Mouse (Mus musculus) kidney, adult 2 months (tissue): ENCODE data around the gene Tas1r2. TPM values are rescaled to one million over a fixed set of nuclear protein-coding genes. Genes with fewer than 3 reads are reported as not detected.

Source experiments
- DNase-seq: peaks from one replicate; pipeline ENCODE4 v3.0.0; 2021
- H3K27ac ChIP-seq: fragments of 200-500 bp; 2 replicates; pipeline ENCODE4 v1.5.1; 2012; ENCODE audit warnings: low read depth, low read length, control low read depth, inconsistent platforms; ENCODE audit not compliant: insufficient read depth
- H3K27me3 ChIP-seq: fragments of 200-500 bp; replicated peaks from 2 replicates; pipeline ENCODE4 v1.6.1; 2012; ENCODE audit warnings: mild to moderate bottlenecking, moderate library complexity, low read length, inconsistent platforms; ENCODE audit not compliant: control insufficient read depth, insufficient read depth
- H3K36me3 ChIP-seq: fragments of 200-500 bp; 2 replicates; pipeline ENCODE4 v1.6.1; 2012; ENCODE audit warnings: mild to moderate bottlenecking, moderate library complexity, low read length, inconsistent platforms; ENCODE audit not compliant: control insufficient read depth, insufficient read depth
- H3K4me1 ChIP-seq: fragments of 200-500 bp; 2 replicates; pipeline ENCODE4 v1.6.1; 2011; ENCODE audit warnings: low read length; ENCODE audit not compliant: control insufficient read depth, insufficient read depth
- H3K4me3 ChIP-seq: fragments of 200-500 bp; 2 replicates; pipeline ENCODE4 v1.5.1; 2011; ENCODE audit warnings: mild to moderate bottlenecking, low read depth, low read length, control low read depth; ENCODE audit not compliant: insufficient read depth
- CTCF ChIP-seq: fragments of 200-500 bp; conservative IDR thresholded peaks from 2 replicates; pipeline ENCODE4 v1.5.1; 2011; ENCODE audit warnings: low read depth, mild to moderate bottlenecking, control low read depth, low read length, moderate library complexity, mixed read lengths; ENCODE audit not compliant: insufficient read depth, insufficient read length
- POLR2A ChIP-seq: fragments of 200-500 bp; IDR thresholded peaks from one replicate; pipeline ENCODE4 v1.6.1; 2011; ENCODE audit warnings: low read depth, low read length, control low read depth
- WGBS: fragments of 180-500 bp; shearing (Covaris S2); methylation state at CpG from one replicate; pipeline ENCODE4 v1.1.7; 2018; 5-methylcytosine and 5-hydroxymethylcytosine counted together
- polyA plus RNA-seq: library from polyadenylated mRNA; depleted of rRNA; stranded (reverse); fragments of >200 nt; gene quantifications from 2 replicates; pipeline ENCODE4 v1.2.3, GENCODE M21; 2012; rRNA removed

Tas1r2 gene
- polyA plus RNA-seq, 1 experiment = 0.14 TPM

GRCm38 (mm10) chr4:139715241-139715932, 62.0 kb downstream of the Tas1r2 start:
- TF ChIP-seq POLR2A (no peak), CTCF (no peak)
- H3K4me3 ChIP-seq = no peak overlapping the region
- H3K27me3 ChIP-seq = no peaks in the 10 kb centered on the region
- no peaks in the 10 kb centered on the region for H3K4me1 ChIP-seq
- WGBS = 35% methylated on average over 13 of the region's 13 CpGs
- no peaks in the 10 kb centered on the region for H3K36me3 ChIP-seq
- H3K27ac ChIP-seq = no peak overlapping the region
- DNase-seq = peak; percentile 4

- Histone ChIP-seq H3K27me3 (no peaks in the 10 kb centered on the region), H3K4me3 (no peak overlapping the region), H3K27ac (no peak overlapping the region), H3K36me3 (no peaks in the 10 kb centered on the region), H3K4me1 (no peaks in the 10 kb centered on the region)
- no peak for DNase-seq
- 81% methylated on average over 10 of the region's 10 CpGs for WGBS
- TF ChIP-seq CTCF = no peak
- TF ChIP-seq POLR2A = no peak
These were observed 63.3 kb downstream of the Tas1r2 start for GRCm38 (mm10) chr4:139716477-139717169.

- TF ChIP-seq CTCF (no peak), POLR2A (no peak)
- no peak overlapping the region for H3K27ac ChIP-seq
- no peaks in the 10 kb centered on the region for H3K4me1 ChIP-seq
- no peak for DNase-seq
- 80% methylated on average over 5 of the region's 5 CpGs for WGBS
- H3K4me3 ChIP-seq = no peak overlapping the region
- no peaks in the 10 kb centered on the region for H3K27me3 ChIP-seq
- no peaks in the 10 kb centered on the region for H3K36me3 ChIP-seq
These were observed 65.6 kb downstream of the Tas1r2 start for GRCm38 (mm10) chr4:139718978-139719377.

Other genes starting within 250 kb of the Tas1r2 start
- gene Iffo2, start 123.0 kb upstream of the Tas1r2 start, polyA plus RNA-seq = 3.4 and 3.6 TPM in 2 replicates
- gene Gm21969, start 50.4 kb upstream of the Tas1r2 start, polyA plus RNA-seq = 0.02 and 0.08 TPM in 2 replicates
- gene Aldh4a1, start 30.7 kb upstream of the Tas1r2 start, polyA plus RNA-seq = 517 and 605 TPM in 2 replicates
- 0.06 TPM in 1 of 2 replicates, not detected in the other for gene Pax7, start 180.0 kb downstream of the Tas1r2 start, polyA plus RNA-seq